Mouse (Mus musculus): ENCODE measurements at regions not wholly inside any gene's neighbourhood (a gene's known extent, or its start where the extent isn't known, plus 50 kb on each side); places are given as distances from the start of the nearest gene placed in this dataset.

DNA sequence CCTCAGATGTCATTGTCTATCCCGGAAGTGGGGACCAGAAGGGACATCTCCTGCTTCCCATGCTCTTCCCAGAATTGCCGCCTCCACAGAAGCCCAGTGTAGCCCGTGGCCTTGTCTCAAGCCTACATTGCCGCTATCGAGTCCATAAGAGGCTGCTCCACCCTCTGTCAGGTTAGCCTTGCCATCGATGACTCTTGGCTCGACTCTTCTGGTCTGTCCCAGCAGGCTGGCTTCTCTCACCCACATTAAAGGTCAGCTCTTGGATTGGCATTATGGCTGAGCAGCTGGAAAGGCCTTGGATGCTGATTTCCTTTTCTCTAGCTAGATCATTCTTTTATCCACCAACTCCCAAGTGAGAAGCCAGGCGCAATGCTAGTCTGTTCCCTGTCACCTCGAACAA, 98.5 kb upstream of the Cacna1e start:
- TF ChIP-seq POLR2A (IDR thresholded peaks at IDR 0.05; ENCODE audit: insufficient read depth, low read length): no peak
- TF ChIP-seq CTCF (IDR thresholded peaks at IDR 0.05; ENCODE audit: low read depth, low read length): no peak
- no peak for TF ChIP-seq EP300 (IDR thresholded peaks at IDR 0.05; ENCODE audit: insufficient read depth, low read depth, low read length)

All from ES-Bruce4 (cell line).